Mouse (Mus musculus): ENCODE data around the gene Gal3st2b.
"Not testable (repeated sequence)": the region's sequence is repeated elsewhere in the genome, so short reads cannot be mapped to it uniquely, and the experiment has no call there.

Gal3st2b gene

DNA sequence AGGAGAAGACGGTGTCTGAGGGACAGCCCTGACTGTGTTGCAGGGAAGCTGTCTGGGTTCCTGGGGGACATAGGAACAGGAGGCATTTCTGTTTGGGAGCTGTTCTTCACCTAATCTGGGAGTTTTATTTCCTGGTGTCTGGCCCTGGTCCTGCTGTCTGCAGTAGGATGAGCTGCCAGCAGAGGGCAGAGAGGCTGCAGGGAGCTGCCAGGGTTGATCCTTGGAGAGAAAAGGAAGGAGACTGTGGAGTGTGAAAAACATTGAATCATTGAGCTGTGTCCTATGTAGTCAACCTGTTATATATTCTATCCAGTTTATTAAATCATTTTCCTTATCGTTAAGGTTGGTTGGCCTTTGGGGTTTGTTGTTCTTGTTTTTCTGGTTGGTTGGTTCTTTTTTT, 62.8 kb downstream of the Gal3st2b start:
- DNase-seq, result not testable (repeated sequence)

GRCm38 (mm10) chr1:93986167-93986566, 68.1 kb downstream of the Gal3st2b start:
- no peak for DNase-seq

GRCm38 (mm10) chr1:93988786-93989185, 70.7 kb downstream of the Gal3st2b start:
- no peak for DNase-seq

GRCm38 (mm10) chr1:93990209-93990608, 72.1 kb downstream of the Gal3st2b start, which contains the start of gene Gal3st2c:
Gene Gal3st2c (plus strand): TSS chr1:93990509.
- DNase-seq, result not testable (repeated sequence)

- not testable (repeated sequence) for DNase-seq
Observed at GRCm38 (mm10) chr1:93991068-93991467, 73.0 kb downstream of the Gal3st2b start.

- not testable (repeated sequence) for DNase-seq
Observed at GRCm38 (mm10) chr1:93991491-93991890, 73.4 kb downstream of the Gal3st2b start.

All from cerebellum, postnatal 36 days (tissue).